Mouse (Mus musculus) small intestine, adult 2 months (tissue): ENCODE data around the gene Cnih3.

Source experiments
- CTCF ChIP-seq: fragments of 200-500 bp; IDR thresholded peaks from 2 replicates; pipeline ENCODE4 v1.5.1; 2012; ENCODE audit warnings: low read depth, mild to moderate bottlenecking, control low read depth, inconsistent platforms, low read length, moderate library complexity, mixed read lengths; ENCODE audit not compliant: insufficient replicate concordance, insufficient read length; ENCODE audit errors: extremely low read depth
- POLR2A ChIP-seq: fragments of 200-500 bp; IDR thresholded peaks from 2 replicates; pipeline ENCODE4 v1.6.1; 2012; ENCODE audit warnings: low read depth, mild to moderate bottlenecking, control low read depth, inconsistent platforms, low read length, moderate library complexity

DNA sequence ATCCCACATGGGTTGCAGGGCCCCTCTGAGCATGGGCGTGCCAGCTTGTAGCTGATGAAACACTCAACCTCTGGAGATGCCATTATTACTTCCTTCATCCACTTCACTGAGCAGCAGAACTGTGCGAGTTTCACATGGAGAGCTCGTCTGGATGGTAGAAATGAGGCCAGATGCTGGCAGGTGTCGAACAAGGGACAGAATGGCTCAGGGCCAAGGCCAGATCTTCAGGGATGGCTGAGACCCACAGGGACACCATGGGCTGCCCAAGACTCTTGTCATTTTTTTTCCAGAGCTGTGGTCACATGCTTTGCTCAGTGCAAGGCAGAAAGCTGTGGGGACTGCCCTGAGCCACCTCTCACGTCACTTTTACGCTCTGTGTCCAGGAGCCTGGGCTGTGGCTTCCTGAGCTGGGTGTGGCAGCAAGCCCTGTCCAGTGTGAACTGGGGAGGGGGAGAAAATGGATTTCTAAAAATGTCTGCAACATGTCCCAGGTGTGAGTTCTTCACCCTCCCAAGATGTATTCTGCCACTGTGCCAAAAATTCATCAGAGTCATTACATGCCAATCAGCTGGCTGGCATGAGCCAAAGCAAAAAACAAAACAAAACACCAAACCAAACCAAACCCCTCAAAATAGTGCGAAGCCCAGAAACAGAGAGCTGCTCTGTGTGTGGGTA, 107.1 kb downstream of the Cnih3 start:
- TF ChIP-seq POLR2A (no peak), CTCF (no peak)
